Mouse (Mus musculus) heart, postnatal 0 days (tissue): ENCODE data around the gene Camta1.

Experiments used
- CTCF ChIP-seq: IDR thresholded peaks from 2 replicates; pipeline ENCODE4 v1.5.1; 2016; ENCODE audit warnings: antibody characterized with exemption, control low read depth, low read depth
- EP300 ChIP-seq: IDR thresholded peaks from 2 replicates; pipeline ENCODE4 v1.6.1; 2016; ENCODE audit warnings: antibody characterized with exemption, low read depth

- no peak for TF ChIP-seq EP300
- no peak for TF ChIP-seq CTCF
Measured at GRCm38 (mm10) chr4:151786946-151787705, 74.5 kb downstream of the Camta1 start.
